Mouse (Mus musculus) cerebellum, postnatal 36 days (tissue): ENCODE results near the gene Pigx.

ENCODE experiments used
- DNase-seq, 2 experiments: peaks; one replicate each; pipeline ENCODE4 v3.0.0; 2021 to 2022; ENCODE audit warnings: mixed read lengths in 2 of 2

The Pigx gene

DNA sequence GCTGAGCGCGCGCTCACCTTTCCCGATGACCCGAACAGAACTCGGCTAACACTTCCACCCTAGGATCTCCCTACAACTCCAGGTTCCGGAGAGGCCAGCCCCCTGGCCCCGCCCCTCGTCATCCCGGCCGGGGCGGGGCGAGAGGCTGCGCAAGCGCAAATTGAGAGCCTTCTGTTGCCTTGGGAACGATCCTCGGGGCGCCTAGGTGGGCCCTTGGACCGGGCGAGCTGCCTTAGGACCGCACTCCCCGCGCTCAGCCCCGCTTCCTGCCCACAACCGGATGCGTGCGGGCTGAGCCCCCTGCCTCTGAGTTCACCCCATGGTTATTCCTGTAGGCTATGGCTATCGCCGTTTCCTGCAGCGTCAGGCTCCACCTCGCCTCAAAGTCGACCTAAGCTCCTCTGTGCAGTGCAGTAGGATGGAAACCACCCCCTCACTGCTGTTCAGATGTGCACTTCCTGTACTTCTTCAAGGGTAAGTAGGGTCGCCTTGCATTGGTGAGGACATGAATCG, at the start of gene Pigx, which contains the start of gene Cep19:
Pigx (minus strand) TSS at position 103 of the 513 bp plus-strand sequence.
Cep19 (plus strand) TSS at position 163 of the 513 bp plus-strand sequence.
- DNase-seq: peak; percentile 86 to 91

DNA sequence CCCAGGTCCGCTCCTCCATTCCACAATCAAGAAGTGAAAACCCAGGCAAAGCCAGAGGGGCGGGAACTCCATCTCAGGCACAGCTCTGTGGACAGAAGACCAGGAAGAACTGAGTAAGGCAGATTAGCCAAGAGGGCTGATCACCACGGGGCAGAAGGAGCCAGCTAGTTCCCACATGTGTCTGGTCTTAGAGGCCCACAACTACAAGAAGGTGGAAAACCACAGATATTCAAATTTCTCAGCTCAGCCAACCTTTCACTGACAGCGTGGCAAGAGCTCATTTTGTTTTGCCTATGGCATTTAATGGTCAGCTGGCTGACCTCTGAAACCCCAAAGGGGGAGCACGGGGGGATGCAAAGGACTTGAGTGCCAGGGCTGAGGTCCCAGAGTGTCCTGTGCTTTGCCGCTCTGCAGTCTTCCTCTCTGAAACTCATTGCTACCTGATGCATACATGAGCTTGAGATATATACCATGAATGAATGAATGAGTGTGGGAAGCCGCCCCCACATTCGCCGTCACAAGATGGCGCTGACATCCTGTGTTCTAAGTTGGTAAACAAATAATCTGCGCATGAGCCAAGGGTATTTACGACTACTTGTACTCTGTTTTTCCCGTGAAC, 48.2 kb upstream of the Pigx start:
- DNase-seq: peak; percentile 35 to 37

DNA sequence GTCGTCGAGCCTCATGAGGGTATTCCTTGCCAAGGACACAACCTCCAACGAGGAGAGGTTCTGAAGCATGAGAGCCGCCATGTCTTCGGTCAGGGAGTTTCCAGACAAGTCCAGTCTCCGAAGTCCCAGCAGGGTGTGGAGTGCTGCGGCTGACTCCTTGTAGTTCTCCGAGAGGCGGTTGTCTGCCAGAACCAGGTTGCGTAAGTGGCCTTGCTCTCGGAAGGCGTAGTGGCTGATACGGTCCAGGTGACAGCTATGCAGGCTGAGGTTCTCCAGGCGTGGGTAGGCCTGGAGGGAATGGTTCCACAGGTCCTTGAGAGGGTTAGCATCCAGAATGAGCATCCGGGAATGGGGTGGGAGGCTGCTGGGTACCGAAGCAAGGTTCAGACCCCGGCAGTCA, 45.1 kb upstream of the Pigx start:
- DNase-seq: no peak

DNA sequence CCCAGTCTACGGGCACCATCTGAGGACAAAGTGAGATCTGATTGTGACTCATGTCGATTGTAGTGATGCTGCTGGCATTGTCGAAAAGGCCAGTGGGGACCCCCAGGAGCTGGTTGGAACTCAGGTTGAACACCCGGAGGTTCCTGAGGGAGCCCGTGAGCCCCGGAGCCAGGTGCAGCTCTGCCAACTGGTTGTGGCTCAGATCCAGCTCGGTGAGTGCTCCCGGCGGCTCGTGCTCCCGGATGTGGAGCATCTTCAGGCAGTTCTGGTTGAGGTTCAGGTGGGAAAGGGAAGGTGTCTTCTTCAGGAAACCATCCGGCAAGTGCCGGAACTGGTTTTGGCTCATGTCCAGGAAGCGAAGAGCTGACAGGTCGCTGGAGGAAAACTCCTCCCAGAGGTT, 44.2 kb upstream of the Pigx start:
- peak; percentile 32 to 34 for DNase-seq

DNA sequence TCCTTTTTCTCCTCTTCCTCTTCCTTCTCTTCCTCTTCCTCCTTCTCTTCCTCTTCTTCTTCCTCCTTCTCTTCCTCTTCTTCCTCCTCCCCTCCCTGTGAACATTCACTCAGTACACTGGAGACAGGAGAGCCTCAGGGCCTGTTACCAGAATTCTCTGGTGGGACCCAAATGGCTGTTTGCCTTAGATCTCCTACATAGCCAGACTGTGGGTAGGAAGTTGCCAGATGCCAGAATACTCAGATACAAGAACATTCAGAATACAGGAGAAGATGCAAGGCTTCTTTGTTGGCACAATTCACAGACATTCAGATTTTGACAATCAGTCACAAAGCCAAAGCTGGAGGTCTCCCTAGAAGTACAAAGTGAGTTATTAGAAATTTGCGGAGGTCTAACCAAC, 39.4 kb upstream of the Pigx start:
- no peak for DNase-seq

DNA sequence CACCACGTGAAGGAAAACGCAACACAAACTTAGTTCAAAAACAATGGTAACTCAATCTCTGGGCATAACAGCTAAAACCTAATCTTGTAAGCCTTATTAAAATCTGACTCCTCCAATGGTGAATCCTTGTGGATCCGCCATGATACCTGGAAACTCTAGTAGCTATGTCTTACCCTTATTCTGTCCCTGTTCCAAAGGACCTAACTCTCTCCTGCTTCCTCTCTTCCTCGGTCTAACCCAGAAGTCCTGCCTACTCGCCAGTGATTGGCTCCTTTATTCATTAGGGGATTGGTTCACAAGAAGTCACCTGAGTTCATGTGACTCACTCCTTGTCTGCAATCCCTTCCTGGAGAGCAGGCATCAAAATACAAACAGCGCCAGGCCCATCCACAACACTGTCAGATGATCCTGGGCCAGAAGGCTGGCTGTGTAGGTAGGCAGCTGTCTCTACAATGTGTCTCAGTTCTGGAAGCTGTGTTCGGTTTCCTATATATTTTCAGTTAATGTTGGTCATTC, 36.4 kb upstream of the Pigx start:
- no peak for DNase-seq

DNA sequence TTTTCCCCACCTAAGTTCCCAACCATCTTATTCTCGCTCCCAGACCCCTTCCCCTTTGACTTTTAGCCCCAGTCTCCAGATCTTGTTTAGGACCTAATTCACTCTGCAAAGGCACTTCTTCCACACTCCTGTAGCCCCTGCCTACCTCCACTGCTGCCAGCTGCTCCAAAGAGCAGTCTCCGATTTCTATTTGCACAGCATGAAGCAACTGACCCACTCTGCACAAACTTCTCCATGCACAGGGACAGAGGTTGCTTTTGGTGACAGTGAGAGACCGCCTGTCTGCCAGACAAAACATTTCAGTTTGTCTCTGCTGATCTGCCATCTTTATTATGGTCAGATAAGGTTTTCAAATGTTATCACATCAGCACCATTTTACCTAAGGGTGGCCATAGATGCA, 33.6 kb upstream of the Pigx start:
- DNase-seq: no peak

DNA sequence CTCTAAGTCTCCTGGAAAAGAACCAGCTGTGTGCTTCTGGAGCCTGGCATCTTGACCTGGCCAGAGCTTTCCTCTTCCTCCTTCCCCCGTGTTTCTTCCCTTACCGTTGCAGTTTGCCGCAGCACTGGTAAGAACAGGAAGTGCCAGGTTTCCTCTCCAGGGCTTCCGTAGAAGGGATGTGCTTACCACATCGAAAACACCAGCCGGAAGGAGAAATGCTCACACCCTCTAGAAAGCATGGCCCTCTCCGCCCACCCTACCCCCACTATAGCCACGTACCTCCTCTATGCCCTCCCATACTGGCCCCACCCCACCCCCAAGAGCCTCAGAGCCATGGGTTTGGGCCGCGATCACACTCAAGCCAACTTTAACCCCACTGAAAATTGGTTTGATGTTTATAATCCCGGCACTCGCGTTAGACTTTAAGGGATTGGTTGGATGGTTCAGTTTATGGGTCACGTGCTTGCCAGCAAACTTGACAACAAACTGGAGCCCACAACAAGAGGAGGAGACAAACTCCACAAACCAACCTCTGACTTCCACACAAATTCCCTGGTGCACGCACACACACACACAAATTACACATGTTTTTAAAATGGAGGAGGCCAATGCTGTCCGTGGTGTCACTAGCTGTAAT, 30.8 kb upstream of the Pigx start:
- DNase-seq: no peak

DNA sequence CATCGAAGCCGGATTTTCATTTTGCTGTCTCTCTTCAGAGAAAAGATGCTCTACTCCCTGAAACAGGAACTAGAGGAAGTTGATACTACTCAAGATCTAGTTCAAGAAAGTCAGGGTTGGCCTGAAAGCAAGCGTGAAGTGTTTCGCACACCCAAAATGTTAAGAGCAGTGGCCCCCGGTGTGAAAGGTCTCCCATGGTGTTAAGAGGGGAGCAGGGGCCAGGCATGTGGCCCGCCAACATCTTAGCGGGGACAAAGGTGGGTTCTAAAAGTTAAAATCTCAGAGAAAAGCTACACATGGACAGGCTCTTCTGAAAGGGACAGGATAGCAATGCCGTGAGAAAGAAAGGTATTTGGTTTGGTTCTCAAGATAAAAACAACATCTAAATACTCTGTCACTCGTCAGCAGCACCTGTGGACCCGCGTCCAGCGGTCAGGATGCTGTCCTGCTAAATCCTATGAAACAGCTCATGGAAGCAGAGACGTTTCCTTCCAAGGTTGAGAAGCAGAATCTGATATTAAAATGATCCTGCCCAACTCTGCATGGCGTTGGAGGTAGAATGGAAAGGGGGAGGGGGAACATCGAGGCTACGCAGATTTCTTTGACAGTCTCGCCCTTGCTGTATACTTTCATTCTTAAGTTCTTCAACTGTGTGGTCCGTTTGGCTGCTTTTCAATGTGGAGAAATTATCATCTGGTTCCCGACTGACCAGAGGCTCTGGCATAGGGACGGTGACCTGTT, 30.1 kb upstream of the Pigx start:
- DNase-seq: no peak

DNA sequence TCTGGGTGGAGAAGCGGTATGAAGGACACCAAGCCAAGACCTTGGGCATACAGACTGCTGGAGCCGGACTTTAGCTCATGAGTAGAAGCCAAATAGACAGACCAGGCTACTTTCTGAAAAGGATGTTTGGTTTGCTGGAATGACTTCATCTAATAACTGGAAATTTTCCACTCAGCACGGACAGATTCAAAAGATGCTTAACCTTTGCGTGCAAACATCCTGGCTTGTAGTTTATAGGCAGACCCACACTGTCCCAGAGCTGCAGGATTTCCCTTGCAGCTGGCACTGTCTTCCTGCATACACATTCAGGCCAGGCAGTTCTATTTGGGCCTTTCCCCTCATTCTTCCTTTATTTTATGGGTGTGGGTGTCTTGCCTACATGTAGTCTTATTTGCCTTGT, 27.5 kb upstream of the Pigx start:
- no peak for DNase-seq

DNA sequence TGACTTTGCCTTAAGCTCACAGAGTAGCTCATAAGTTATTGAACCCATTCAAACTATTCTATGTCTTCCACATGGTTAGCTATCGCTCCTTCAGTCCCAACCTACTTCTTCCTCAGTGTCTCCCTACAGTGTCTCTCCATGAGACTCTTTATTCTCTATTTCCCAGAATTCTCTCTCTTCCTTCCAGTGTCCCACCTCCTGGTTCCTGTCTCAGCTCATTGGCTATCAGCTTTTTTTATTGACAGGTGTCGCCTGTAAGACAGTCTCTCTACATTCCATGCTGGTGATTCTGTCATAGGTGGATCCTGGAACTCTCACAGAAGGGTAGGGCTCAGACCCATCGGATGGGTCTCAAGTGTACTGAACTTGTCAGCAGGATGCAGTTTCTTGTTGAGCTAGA, 25.8 kb upstream of the Pigx start:
- no peak for DNase-seq

DNA sequence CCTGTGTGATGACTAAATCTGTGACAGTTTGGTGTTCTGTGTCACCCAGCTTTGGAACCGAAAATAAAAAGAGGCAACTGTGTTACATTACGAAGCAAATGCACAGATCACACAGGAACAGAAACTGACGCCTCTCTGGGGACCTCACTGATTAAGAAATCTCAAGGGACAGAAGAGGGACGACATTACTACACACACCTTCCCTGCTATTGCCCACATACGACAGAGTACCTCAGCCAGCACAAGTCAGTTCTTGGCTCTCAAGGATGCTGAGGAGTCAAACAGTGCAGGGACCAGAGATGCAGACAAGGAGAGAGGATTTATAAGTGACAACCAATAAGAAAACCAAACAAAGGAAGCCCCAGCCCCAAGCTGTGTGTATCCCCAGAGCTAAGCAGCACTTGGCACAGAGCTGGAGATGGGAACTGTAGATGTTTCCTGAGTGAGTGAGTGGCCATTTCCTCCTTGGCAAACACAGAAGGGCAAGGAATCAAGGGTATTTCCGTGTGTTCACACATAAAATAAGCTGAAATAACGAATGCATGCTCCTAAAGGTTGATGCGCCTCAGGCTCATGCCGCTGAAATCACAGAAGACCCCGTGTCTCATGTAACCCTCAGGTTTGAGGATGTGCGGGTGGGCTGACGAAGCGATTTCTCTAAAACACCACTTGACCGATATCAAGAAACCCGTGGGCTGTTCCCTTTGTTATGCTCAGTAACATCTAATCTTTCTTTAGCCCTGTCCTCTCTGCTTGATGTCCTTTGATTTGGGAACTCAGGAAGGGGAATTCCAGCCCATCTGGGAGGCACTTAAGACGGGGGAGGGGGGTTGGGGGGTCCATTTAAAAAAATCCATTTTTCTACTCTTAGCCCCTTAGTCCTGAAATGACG, 25.1 kb upstream of the Pigx start:
- DNase-seq: no peak

DNA sequence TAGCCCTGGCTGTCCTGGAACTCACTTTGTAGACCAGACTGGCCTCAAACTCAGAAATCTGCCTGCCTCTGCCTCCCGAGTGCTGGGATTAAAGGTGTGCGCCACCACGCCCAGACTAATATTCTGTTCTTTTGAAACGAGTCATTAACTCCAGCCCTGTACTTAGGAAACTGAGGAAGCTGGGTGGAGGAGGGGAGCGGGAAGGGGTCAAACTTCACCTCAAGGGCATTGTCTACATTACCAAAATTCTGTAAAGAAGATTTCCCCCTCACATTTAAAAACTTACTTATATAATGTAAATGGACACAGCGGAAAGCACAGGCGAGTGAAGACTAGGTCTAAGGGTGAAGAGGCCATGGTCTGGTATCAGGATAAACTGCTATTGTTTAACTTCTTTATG, 24.5 kb upstream of the Pigx start:
- no peak for DNase-seq

DNA sequence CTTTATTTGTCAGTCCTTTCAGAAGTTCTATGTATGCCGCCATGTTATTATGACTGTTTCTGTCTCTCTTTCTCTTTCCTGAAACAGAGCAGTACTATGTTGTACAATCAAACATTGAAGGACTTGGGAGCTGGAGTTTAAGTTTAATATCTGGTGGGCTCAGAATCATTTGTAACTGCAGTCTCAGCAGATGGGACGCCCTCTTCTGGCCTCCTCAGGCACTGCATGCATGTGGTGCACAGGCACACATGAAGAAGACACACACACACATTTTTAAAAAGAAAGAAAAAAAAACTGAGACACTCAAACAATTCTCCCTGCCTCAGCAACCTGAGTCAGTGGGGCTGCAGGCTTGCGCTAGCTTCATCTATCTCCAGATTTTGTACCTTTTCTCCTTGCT, 20.9 kb upstream of the Pigx start:
- no peak for DNase-seq

DNA sequence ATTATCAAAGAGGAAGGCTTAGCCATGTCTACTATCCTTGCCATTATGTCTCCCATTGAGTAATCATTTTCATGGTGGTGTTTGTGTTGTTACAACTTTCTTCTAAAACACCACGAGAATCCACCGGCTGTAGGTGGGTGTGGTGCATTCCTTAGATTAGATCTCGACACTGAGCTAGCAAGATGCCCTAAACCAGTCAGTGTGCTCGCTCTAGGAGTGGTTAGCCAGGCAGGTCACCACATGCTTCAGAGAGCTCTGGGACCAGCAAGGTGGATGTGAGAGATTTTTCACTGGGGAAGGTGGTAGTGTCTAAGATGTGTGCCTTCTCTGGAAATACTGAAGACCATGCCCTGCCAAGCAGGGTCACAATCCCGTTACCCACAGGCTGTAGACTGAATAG, 16.6 kb upstream of the Pigx start:
- DNase-seq: no peak

DNA sequence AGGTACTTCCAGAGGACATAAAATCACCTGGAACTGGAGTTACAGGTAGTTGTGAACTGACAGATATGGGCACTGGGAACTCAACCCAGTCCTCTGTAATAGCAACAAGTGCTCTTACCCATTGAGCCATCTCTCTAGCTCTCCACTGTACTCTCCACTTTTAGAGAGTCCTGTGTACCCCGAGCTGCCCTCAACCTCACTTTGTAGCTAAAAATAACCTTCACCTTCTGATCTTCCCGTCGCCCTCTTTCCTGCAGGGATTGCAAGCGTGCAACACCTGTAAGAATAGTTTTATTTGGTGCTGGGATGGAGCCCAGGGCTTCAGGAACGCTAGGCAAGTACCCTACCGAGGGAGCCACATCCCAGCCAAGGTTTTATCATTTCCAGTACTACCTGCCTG, 16.2 kb upstream of the Pigx start:
- DNase-seq: no peak

DNA sequence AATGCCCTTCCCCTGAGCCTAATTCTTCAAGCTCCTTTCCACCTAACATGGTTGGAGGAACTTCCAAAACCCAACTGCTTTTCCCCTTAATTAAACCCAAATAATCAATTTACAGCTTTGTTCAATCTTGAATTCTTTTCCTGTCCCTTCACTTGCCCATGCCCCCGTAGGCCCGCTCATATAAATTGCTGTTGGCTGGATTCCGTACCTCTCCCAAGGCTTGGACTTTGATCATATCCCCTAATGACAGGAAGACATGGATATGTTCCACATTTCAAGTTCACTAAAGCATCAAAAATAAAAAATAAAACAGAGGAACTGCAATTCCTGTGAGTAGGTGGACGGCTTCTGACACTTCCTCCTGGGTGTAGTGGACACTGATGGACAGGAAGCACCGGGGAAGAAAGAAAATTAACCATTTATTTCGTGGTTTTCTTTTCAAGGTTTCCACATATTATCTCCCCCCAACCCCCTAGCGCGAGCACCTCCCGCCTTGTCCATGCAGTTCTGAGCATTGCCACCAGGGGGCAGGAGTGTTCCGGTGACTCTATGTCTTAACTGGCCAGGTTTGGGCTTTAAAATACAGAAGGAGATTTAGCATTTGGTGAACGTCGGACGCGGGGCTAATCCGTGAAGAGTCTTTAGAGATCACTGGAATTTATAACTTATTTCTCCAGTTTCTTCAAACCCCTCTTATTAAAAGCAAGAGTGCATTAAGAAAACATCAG, 15.6 kb upstream of the Pigx start:
- DNase-seq: peak; percentile 85 to 90

DNA sequence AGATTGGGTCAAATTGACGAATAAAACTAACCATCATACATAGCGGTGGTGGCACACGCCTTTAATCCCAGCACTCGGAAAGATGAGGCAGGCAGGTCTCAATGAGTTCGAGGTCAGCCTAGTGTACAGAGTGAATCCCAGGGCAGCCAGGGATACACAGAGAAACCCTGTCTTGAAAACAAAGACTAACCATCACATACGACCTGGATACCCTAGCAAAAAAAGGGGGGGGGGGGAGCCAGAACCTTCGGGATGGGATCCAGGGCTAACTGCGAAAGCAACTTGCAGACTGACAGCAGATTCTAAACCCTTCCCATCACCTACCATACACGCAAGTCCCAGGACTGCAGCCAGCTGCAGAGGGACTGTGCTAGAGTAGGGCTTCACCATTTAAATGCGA, 14.9 kb upstream of the Pigx start:
- no peak for DNase-seq

DNA sequence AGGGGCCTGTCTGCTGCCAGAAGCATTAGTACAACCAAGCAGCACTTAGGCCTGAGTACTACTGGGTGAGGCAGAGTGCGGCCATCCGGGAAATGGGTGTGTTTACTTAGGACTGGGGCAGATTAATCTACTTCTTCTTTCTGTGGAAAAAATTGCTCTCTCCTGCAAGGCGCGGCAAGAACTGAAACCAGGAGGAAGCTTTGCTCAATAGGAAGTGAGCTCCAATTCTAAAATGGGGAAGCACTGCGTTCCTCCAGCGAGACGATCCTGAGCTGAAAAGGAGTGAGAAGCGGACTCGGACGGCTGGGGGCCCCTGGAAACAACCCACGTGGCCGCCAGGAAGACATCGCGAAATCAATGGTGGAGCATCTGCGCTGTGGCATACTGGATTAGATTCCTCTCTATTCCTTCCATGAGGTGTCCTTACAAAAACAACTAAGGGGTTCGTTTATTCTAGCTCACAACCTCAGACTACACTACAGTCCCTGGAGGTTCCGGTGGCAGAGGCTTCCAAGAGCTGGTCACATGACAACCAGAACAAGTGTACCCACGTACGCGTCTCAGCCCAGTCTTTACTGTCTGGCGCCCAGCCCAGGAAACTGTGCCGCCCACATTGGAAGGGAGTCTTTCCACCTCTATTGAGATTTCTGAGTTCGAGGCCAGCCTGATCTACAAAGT, 14.1 kb upstream of the Pigx start:
- no peak for DNase-seq

DNA sequence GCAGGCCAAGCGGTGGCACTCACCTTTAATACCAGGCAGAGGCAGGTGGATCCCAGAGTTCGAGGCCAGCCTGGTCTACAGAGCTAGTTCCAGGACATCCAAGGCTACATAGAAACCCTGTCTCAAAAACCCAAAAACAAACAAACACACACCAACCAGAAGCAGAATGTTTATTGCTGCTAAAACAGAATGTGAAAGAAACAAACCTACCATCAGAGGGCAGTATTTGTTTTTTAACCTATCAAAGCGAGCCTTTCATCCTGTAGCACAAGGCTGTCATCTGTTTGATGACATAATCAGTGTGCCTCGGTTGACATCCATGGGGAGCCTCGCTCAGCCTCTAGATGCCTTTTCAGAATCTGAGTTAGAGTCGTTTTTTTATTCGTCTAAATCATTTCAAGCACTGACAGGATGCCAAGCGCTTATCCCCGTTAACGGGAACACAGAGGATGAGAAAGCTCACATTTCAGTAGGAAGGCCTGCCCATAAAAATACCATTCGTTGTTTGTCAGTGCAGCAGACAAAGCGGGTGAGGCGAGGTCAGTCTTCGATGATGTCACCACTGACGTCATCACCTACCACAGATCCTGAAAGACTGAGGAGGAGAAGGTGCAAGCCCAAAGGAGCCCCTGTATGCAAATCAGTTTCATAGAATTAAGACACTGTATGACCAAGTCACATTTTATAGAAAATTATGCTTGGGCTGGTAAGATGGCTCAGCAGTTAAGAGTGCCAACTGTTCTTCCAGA, 11.6 kb upstream of the Pigx start:
- DNase-seq: no peak

DNA sequence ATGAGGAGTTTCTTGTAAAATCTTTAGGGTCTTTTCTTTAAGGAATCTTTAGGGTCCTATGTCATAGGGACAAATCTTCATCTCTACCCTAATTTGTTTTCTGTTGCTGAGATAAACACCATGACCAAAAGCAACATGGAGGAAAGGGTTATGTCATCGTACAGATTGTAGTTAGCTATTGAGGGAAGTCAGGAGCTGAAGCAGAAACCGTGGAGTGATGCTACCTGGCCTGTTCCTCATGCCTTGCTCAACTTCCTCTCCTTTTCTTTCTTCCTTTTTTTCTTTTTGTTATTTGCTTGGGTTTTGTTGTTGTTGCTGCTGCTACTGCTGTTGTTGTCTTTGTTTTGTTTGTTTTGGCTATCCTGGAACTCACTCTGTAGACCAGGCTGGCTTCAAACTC, 9.0 kb upstream of the Pigx start:
- no peak for DNase-seq
